Mouse (Mus musculus): ENCODE measurements around the gene Trim30c. TPM values are rescaled to one million over a fixed set of nuclear protein-coding genes. Genes with fewer than 3 reads are reported as not detected.

The Trim30c gene
- total and polyA plus RNA-seq, 2 experiments, result 0.13 to 1.3 TPM

Other genes with a start within 250 kb of the Trim30c start
- gene Olfm5, start 236.0 kb downstream of the Trim30c start, total RNA-seq (2014; rRNA removed), result not detected in 2 replicates
- not detected in 2 replicates for gene Olfm5, start 236.0 kb downstream of the Trim30c start, polyA plus RNA-seq (2012; rRNA removed)
- not detected in 2 replicates for gene Olfr648, start 217.4 kb downstream of the Trim30c start, total RNA-seq (2014; rRNA removed)
- not detected in 2 replicates for gene Olfr648, start 217.4 kb downstream of the Trim30c start, polyA plus RNA-seq (2012; rRNA removed)
- not detected in 2 replicates for gene Olfr649, start 204.9 kb downstream of the Trim30c start, total RNA-seq (2014; rRNA removed)
- not detected in 2 replicates for gene Olfr649, start 204.9 kb downstream of the Trim30c start, polyA plus RNA-seq (2012; rRNA removed)
- gene Trim6, start 182.0 kb downstream of the Trim30c start, total RNA-seq (2014; rRNA removed), result 0.07 and 0.18 TPM in 2 replicates
- gene Trim6, start 182.0 kb downstream of the Trim30c start, polyA plus RNA-seq (2012; rRNA removed), result 0.27 and 0.75 TPM in 2 replicates
- 8.6 and 11.9 TPM in 2 replicates for gene Trim34a, start 156.4 kb downstream of the Trim30c start, total RNA-seq (2014; rRNA removed)
- gene Trim34a, start 156.4 kb downstream of the Trim30c start, polyA plus RNA-seq (2012; rRNA removed), result 2.0 and 2.2 TPM in 2 replicates
- gene Trim5, start 112.7 kb downstream of the Trim30c start, total RNA-seq (2014; rRNA removed), result 1.7 and 2.1 TPM in 2 replicates
- 0.23 and 0.36 TPM in 2 replicates for gene Trim5, start 112.7 kb downstream of the Trim30c start, polyA plus RNA-seq (2012; rRNA removed)
- 11.7 and 15.5 TPM in 2 replicates for gene Trim12a, start 85.4 kb downstream of the Trim30c start, total RNA-seq (2014; rRNA removed)
- 1.6 and 1.7 TPM in 2 replicates for gene Trim12a, start 85.4 kb downstream of the Trim30c start, polyA plus RNA-seq (2012; rRNA removed)
- gene Trim34b, start 71.4 kb downstream of the Trim30c start, total RNA-seq (2014; rRNA removed), result 0.09 TPM in 1 of 2 replicates, not detected in the other
- gene Trim34b, start 71.4 kb downstream of the Trim30c start, polyA plus RNA-seq (2012; rRNA removed), result 0.76 and 1.3 TPM in 2 replicates
- 6.7 and 12.4 TPM in 2 replicates for gene Trim12c, start 47.5 kb downstream of the Trim30c start, total RNA-seq (2014; rRNA removed)
- gene Trim12c, start 47.5 kb downstream of the Trim30c start, polyA plus RNA-seq (2012; rRNA removed), result 2.7 and 2.8 TPM in 2 replicates
- gene Trim30b, start 31.0 kb downstream of the Trim30c start, total RNA-seq (2014; rRNA removed), result 0.47 and 0.74 TPM in 2 replicates
- gene Trim30b, start 31.0 kb downstream of the Trim30c start, polyA plus RNA-seq (2012; rRNA removed), result 0.06 TPM in 1 of 2 replicates, not detected in the other
- gene Trim30a, start 64.4 kb upstream of the Trim30c start, total RNA-seq (2014; rRNA removed), result 8.1 and 9.4 TPM in 2 replicates
- gene Trim30a, start 64.4 kb upstream of the Trim30c start, polyA plus RNA-seq (2012; rRNA removed), result 0.90 and 1.5 TPM in 2 replicates
- gene Trim30d, start 107.0 kb upstream of the Trim30c start, total RNA-seq (2014; rRNA removed), result 6.2 and 8.9 TPM in 2 replicates
- gene Trim30d, start 107.0 kb upstream of the Trim30c start, polyA plus RNA-seq (2012; rRNA removed), result 0.42 and 1.2 TPM in 2 replicates
- not detected in 2 replicates for gene Olfr651, start 149.3 kb upstream of the Trim30c start, total RNA-seq (2014; rRNA removed)
- gene Olfr651, start 149.3 kb upstream of the Trim30c start, polyA plus RNA-seq (2012; rRNA removed), result not detected in 2 replicates
- gene Olfr652, start 160.1 kb upstream of the Trim30c start, total RNA-seq (2014; rRNA removed), result not detected in 2 replicates
- gene Olfr652, start 160.1 kb upstream of the Trim30c start, polyA plus RNA-seq (2012; rRNA removed), result not detected in 2 replicates
- not detected in 2 replicates for gene Olfr653, start 176.5 kb upstream of the Trim30c start, total RNA-seq (2014; rRNA removed)
- gene Olfr653, start 176.5 kb upstream of the Trim30c start, polyA plus RNA-seq (2012; rRNA removed), result not detected in 2 replicates
- not detected in 2 replicates for gene Olfr654, start 186.2 kb upstream of the Trim30c start, total RNA-seq (2014; rRNA removed)
- not detected in 2 replicates for gene Olfr654, start 186.2 kb upstream of the Trim30c start, polyA plus RNA-seq (2012; rRNA removed)
- gene Olfr655, start 200.9 kb upstream of the Trim30c start, total RNA-seq (2014; rRNA removed), result not detected in 2 replicates
- gene Olfr655, start 200.9 kb upstream of the Trim30c start, polyA plus RNA-seq (2012; rRNA removed), result not detected in 2 replicates
- gene Olfr656, start 213.1 kb upstream of the Trim30c start, total RNA-seq (2014; rRNA removed), result not detected in 2 replicates
- gene Olfr656, start 213.1 kb upstream of the Trim30c start, polyA plus RNA-seq (2012; rRNA removed), result not detected in 2 replicates
- not detected in 2 replicates for gene Olfr657, start 224.0 kb upstream of the Trim30c start, total RNA-seq (2014; rRNA removed)
- gene Olfr657, start 224.0 kb upstream of the Trim30c start, polyA plus RNA-seq (2012; rRNA removed), result not detected in 2 replicates
- gene Olfr658, start 246.5 kb upstream of the Trim30c start, total RNA-seq (2014; rRNA removed), result not detected in 2 replicates
- gene Olfr658, start 246.5 kb upstream of the Trim30c start, polyA plus RNA-seq (2012; rRNA removed), result not detected in 2 replicates